Mouse (Mus musculus) ES-Bruce4 (cell line): ENCODE data around the gene Zmynd10. TPM values are rescaled to one million over a fixed set of nuclear protein-coding genes. Genes with fewer than 3 reads are reported as not detected.

Experiments
- H3K27ac ChIP-seq: 2 replicates; pipeline ENCODE4 v1.5.1; 2012; ENCODE audit warnings: low read length, inconsistent platforms; ENCODE audit not compliant: insufficient read depth
- H3K27me3 ChIP-seq: 2 replicates; pipeline ENCODE4 v1.6.1; 2012; ENCODE audit warnings: mild to moderate bottlenecking, low read length, inconsistent platforms; ENCODE audit not compliant: control insufficient read depth, poor library complexity, insufficient read depth, severe bottlenecking
- H3K36me3 ChIP-seq: 2 replicates; pipeline ENCODE4 v1.6.1; 2012; ENCODE audit warnings: inconsistent platforms, mild to moderate bottlenecking, low read length, moderate library complexity; ENCODE audit not compliant: control insufficient read depth, poor library complexity, insufficient read depth, severe bottlenecking
- H3K4me1 ChIP-seq: one replicate; pipeline ENCODE4 v1.8.1; 2011; ENCODE audit warnings: low read length; ENCODE audit not compliant: control insufficient read depth, insufficient read depth
- H3K4me3 ChIP-seq: 2 replicates; pipeline ENCODE4 v1.5.1; 2011; ENCODE audit warnings: low read depth, mild to moderate bottlenecking, low read length
- H3K9ac ChIP-seq: 2 replicates; pipeline ENCODE4 v1.6.1; 2012; ENCODE audit warnings: low read depth, mild to moderate bottlenecking, inconsistent platforms; ENCODE audit not compliant: poor library complexity, severe bottlenecking
- H3K9me3 ChIP-seq: replicated peaks from 2 replicates; pipeline ENCODE4 v1.6.1; 2012; ENCODE audit warnings: mild to moderate bottlenecking, low read length, inconsistent platforms; ENCODE audit not compliant: control insufficient read depth, poor library complexity, insufficient read depth, severe bottlenecking
- CTCF ChIP-seq: IDR thresholded peaks from one replicate; pipeline ENCODE4 v1.8.1; 2011; ENCODE audit warnings: low read depth, low read length
- EP300 ChIP-seq: IDR thresholded peaks from 2 replicates; pipeline ENCODE4 v1.6.1; 2011; ENCODE audit warnings: low read depth, low read length; ENCODE audit not compliant: insufficient read depth
- POLR2A ChIP-seq: IDR thresholded peaks from one replicate; pipeline ENCODE4 v1.8.1; 2011; ENCODE audit warnings: low read length; ENCODE audit not compliant: insufficient read depth
- polyA plus RNA-seq: library from polyadenylated mRNA; stranded (reverse); fragments of >200 nt; gene quantifications from 2 replicates; pipeline ENCODE4 v1.2.4, GENCODE M21; 2011; ENCODE audit warnings: low read depth; ENCODE audit not compliant: missing spikeins, insufficient read depth, insufficient read length

Gene Zmynd10
- polyA plus RNA-seq, 1 experiment: not detected

GRCm38 (mm10) chr9:107586504-107586903 lies 39.4 kb downstream of the Zmynd10 start:
- no peak overlapping the region for H3K27ac ChIP-seq
- H3K4me3 ChIP-seq: no peak overlapping the region

GRCm38 (mm10) chr9:107586974-107587832 lies 40.1 kb downstream of the Zmynd10 start, which contains the start of gene Ifrd2:
Gene Ifrd2, plus strand, starts transcription at chr9:107587642.
- no peaks in the 10 kb centered on the region for H3K27me3 ChIP-seq
- H3K9ac ChIP-seq: peak within 1 kb of the TSS; percentile 68
- no peak within 1 kb of the TSS for H3K27ac ChIP-seq
- TF ChIP-seq POLR2A: no peak
- TF ChIP-seq EP300: 0 out of 2 replicates have a peak, but pooled peaks have one; percentile 16
- H3K36me3 ChIP-seq: peaks cover 30% of the 10 kb centered on the region
- H3K4me3 ChIP-seq: peak within 1 kb of the TSS; percentile 90
- peaks cover 2% of the 10 kb centered on the region for H3K4me1 ChIP-seq
- peaks cover 13% of the 10 kb centered on the region for H3K9me3 ChIP-seq

More at GRCm38 (mm10) chr9:107586504-107586903, 39.4 kb downstream of the Zmynd10 start:
- H3K27me3 ChIP-seq: no peaks in the 10 kb centered on the region
- no peak for TF ChIP-seq CTCF
- no peak for TF ChIP-seq POLR2A
- TF ChIP-seq EP300: no peak
- peaks cover 23% of the 10 kb centered on the region for H3K36me3 ChIP-seq
- H3K9ac ChIP-seq: no peak overlapping the region
- peaks cover 2% of the 10 kb centered on the region for H3K4me1 ChIP-seq
- peaks cover 13% of the 10 kb centered on the region for H3K9me3 ChIP-seq

GRCm38 (mm10) chr9:107587833-107588639 lies 40.9 kb downstream of the Zmynd10 start:
- peaks cover 2% of the 10 kb centered on the region for H3K4me1 ChIP-seq
- no peak for TF ChIP-seq POLR2A
- TF ChIP-seq EP300: no peak
- TF ChIP-seq CTCF: no peak
- H3K4me3 ChIP-seq: peak overlapping the region; percentile 90
- no peaks in the 10 kb centered on the region for H3K27me3 ChIP-seq
- peaks cover 35% of the 10 kb centered on the region for H3K36me3 ChIP-seq
- peak overlapping the region; percentile 68 for H3K9ac ChIP-seq
- H3K27ac ChIP-seq: no peak overlapping the region
- peaks cover 13% of the 10 kb centered on the region for H3K9me3 ChIP-seq

GRCm38 (mm10) chr9:107590058-107590772 lies 43.1 kb downstream of the Zmynd10 start:
- peaks cover 35% of the 10 kb centered on the region for H3K36me3 ChIP-seq

GRCm38 (mm10) chr9:107590773-107591060 lies 43.6 kb downstream of the Zmynd10 start:
- Histone ChIP-seq H3K4me3 (no peak overlapping the region), H3K9me3 (peaks cover 13% of the 10 kb centered on the region), H3K4me1 (peaks cover 2% of the 10 kb centered on the region), H3K27ac (no peak overlapping the region), H3K27me3 (no peaks in the 10 kb centered on the region), H3K9ac (no peak overlapping the region), H3K36me3 (peaks cover 35% of the 10 kb centered on the region)
- TF ChIP-seq CTCF: no peak
- no peak for TF ChIP-seq EP300
- no peak for TF ChIP-seq POLR2A

More at GRCm38 (mm10) chr9:107590058-107590772, 43.1 kb downstream of the Zmynd10 start:
- TF ChIP-seq CTCF: no peak
- no peak for TF ChIP-seq EP300
- TF ChIP-seq POLR2A: no peak
- H3K9me3 ChIP-seq: peaks cover 13% of the 10 kb centered on the region
- peaks cover 2% of the 10 kb centered on the region for H3K4me1 ChIP-seq
- no peaks in the 10 kb centered on the region for H3K27me3 ChIP-seq
- H3K27ac ChIP-seq: no peak overlapping the region
- no peak overlapping the region for H3K4me3 ChIP-seq
- H3K9ac ChIP-seq: no peak overlapping the region
